ENCODE assay signal across 19 mouse cellular contexts in genomic region chr2:22918651-22919050, GRCm38 (mm10).
"Had no signal": no experiment of that assay in that cellular context is flagged by ENCODE, and none has a peak within 500 bp of the region (broad histone marks: within the 10 kb centered on the region; RNA-seq: fewer than 3 reads in every experiment).

No protein-coding gene starts in this region.

- H3K9me3 ChIP-seq: lung, embryonic 15.5 days; midbrain, embryonic 10.5 days; midbrain, embryonic 12.5 days; neural tube, embryonic 13.5 days; neural tube, embryonic 15.5 days had no signal

- H3K27me3 ChIP-seq: lung, embryonic 15.5 days; midbrain, embryonic 12.5 days; neural tube, embryonic 13.5 days; neural tube, embryonic 15.5 days had no signal

- DNase-seq: lung, adult 2 months; lung, postnatal 4 days; midbrain, embryonic 14.5 days; retina, postnatal 1 day; right cerebral cortex, adult 18-20 months; right cerebral cortex, postnatal 25 days; right cerebral cortex, postnatal 4 days; spleen, adult 18-20 months; thymus, adult 18-20 months; thymus, postnatal 14 days; thymus, postnatal 36 days had no signal

- H3K27ac ChIP-seq: lung, embryonic 15.5 days; midbrain, embryonic 10.5 days; midbrain, embryonic 12.5 days; neural tube, embryonic 13.5 days; neural tube, embryonic 15.5 days had no signal

- H3K9ac ChIP-seq: lung, embryonic 15.5 days; midbrain, embryonic 12.5 days; neural tube, embryonic 13.5 days; neural tube, embryonic 15.5 days had no signal

- H3K4me2 ChIP-seq: lung, embryonic 15.5 days; midbrain, embryonic 12.5 days; neural tube, embryonic 13.5 days; neural tube, embryonic 15.5 days had no signal

- ATAC-seq: lung, postnatal 0 days; midbrain, embryonic 16.5 days had no signal

- H3K4me3 ChIP-seq: lung, embryonic 15.5 days; midbrain, embryonic 10.5 days; midbrain, embryonic 12.5 days; myocyte; neural tube, embryonic 13.5 days; neural tube, embryonic 15.5 days had no signal

- H3K4me1 ChIP-seq: lung, embryonic 15.5 days; midbrain, embryonic 10.5 days; midbrain, embryonic 12.5 days; neural tube, embryonic 13.5 days; neural tube, embryonic 15.5 days had no signal
